Mouse (Mus musculus): Measurements from ENCODE around the gene Gsta3.

- TF ChIP-seq CTCF (IDR thresholded peaks at IDR 0.05; ENCODE audit: control insufficient read depth, insufficient read depth, insufficient read length) (no peak), USF1 (IDR thresholded peaks at IDR 0.05; ENCODE audit: low read depth) (no peak), CEBPB (IDR thresholded peaks at IDR 0.05; ENCODE audit: low read depth) (no peak), MYOG (IDR thresholded peaks at IDR 0.05; ENCODE audit: control insufficient read depth, extremely low read depth, insufficient read length) (no peak), MAX (IDR thresholded peaks at IDR 0.05) (no peak), MYOD1 (IDR thresholded peaks at IDR 0.05; ENCODE audit: control insufficient read depth, insufficient read length, low read depth) (no peak), FOSL1 (IDR thresholded peaks at IDR 0.05; ENCODE audit: insufficient read depth, low read length, poor library complexity, severe bottlenecking) (no peak)
These were observed 31.1 kb downstream of the Gsta3 start for GRCm38 (mm10) chr1:21271343-21272055.
